Mouse (Mus musculus): ENCODE measurements around the gene Asb1. TPM values are rescaled to one million over a fixed set of nuclear protein-coding genes. Genes with fewer than 3 reads are reported as not detected.

The Asb1 gene
- polyA plus RNA-seq, 1 experiment from 2014 or later = 14.9 TPM

DNA sequence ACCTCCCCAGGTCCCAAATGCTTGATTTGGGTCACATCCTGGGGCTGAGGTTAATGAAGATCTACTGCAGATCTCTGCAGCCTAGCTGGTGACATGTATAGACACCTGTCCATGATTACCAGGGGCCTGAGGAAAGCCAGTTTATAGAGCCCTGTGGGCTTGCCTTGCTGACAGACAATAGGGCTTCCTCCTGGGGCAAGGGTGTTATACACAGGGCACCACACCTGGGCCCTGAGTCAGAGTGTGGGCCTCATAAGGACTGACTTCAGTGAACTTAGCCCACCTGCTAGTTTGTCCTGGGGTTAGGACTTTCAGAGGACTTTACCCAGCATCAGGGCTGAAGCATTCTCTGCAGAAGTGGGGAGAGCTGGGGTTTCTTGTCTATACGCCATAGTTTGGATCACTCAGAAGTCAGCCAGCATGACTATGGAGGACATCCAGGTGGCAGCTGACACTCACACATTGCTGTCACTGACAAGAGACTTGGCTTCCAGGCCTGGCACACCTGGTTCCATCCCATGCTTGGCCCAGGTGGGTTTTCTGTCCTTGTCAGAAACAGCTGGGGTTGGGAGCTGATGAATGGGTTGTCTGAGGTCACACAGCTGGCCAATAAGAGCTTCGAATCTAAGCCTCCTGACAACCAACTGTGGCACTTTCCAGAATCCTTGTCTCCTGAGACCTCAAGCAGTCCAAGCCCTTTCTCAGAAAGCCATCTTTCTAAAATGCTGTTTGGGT is 61.2 kb downstream of the Asb1 start:
- Histone ChIP-seq H3K9me3 (ENCODE audit: control insufficient read depth, low read length) (no peaks in the 10 kb centered on the region), H3K4me2 (ENCODE audit: low read length) (no peak overlapping the region), H3K9ac (replicated peaks; ENCODE audit: low read length) (no peak overlapping the region), H3K27ac (replicated peaks; ENCODE audit: low read depth, low read length) (no peak overlapping the region), H3K4me3 (replicated peaks; ENCODE audit: low read depth, low read length) (no peak overlapping the region), H3K36me3 (ENCODE audit: control insufficient read depth, insufficient read depth, low read length) (no peaks in the 10 kb centered on the region), H3K27me3 (ENCODE audit: control insufficient read depth, insufficient read depth, low read length) (no peaks in the 10 kb centered on the region), H3K4me1 (ENCODE audit: control insufficient read depth, insufficient read depth, low read length) (peaks cover 15% of the 10 kb centered on the region)
- no peak for DNase-seq
- 87% methylated on average over 2 of the region's 2 CpGs for WGBS
- 0 out of 2 replicates have a peak, but pooled peaks have one; percentile 2 for ATAC-seq (ENCODE audit: low FRiP score, low TSS enrichment)

DNA sequence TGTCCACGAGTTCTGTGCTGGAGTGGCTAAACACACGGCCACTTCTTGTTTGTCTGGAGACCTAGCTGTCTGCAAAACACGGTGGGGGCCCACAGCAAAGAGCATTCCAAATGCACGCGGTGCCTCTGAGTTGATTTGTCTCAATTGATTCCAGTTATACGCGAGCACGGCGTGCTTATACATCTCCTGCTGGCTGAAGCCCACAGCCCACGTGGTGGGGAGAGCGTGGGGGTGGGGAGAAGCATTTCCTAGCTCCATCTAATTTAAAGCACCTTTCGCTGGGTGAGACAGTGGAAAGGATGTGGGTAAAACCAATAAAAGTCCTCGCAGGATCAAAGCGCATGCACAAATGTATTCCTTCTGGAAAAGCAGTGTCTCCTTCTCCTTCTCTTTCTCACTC is 65.3 kb downstream of the Asb1 start:
- H3K36me3 ChIP-seq (ENCODE audit: control insufficient read depth, insufficient read depth, low read length) = no peaks in the 10 kb centered on the region
- H3K27ac ChIP-seq (replicated peaks; ENCODE audit: low read depth, low read length) = no peak overlapping the region
- ATAC-seq (ENCODE audit: low FRiP score, low TSS enrichment) (no peak), DNase-seq (peak; percentile 25)
- H3K9ac ChIP-seq (replicated peaks; ENCODE audit: low read length) = no peak overlapping the region
- H3K4me2 ChIP-seq (ENCODE audit: low read length) = no peak overlapping the region
- H3K4me1 ChIP-seq (ENCODE audit: control insufficient read depth, insufficient read depth, low read length) = peaks cover 15% of the 10 kb centered on the region
- 57% methylated on average over 14 of the region's 14 CpGs for WGBS
- no peaks in the 10 kb centered on the region for H3K27me3 ChIP-seq (ENCODE audit: control insufficient read depth, insufficient read depth, low read length)
- no peak overlapping the region for H3K4me3 ChIP-seq (replicated peaks; ENCODE audit: low read depth, low read length)
- no peaks in the 10 kb centered on the region for H3K9me3 ChIP-seq (ENCODE audit: control insufficient read depth, low read length)

DNA sequence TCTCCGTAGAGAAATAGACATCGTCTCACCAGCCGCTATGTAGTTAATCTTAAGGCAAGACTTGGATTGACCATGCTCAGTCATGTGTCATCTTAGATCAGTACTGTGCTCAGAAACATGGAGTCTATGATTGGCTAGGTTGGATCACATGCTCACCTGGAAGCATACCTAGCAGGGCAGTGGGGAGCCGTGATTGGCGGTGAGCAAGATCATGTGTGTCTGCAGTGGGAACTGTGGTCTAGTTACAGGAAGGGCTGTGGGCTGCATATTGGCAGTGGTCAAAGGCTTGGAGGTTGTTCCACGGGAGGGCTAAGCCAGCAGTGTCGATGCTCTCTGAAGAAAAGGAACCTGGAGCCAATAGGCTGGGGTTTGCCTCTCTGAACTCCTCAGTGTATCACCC is 66.4 kb downstream of the Asb1 start:
- DNase-seq (no peak), ATAC-seq (ENCODE audit: low FRiP score, low TSS enrichment) (no peak)
- Histone ChIP-seq H3K4me1 (ENCODE audit: control insufficient read depth, insufficient read depth, low read length) (peaks cover 7% of the 10 kb centered on the region), H3K27me3 (ENCODE audit: control insufficient read depth, insufficient read depth, low read length) (no peaks in the 10 kb centered on the region), H3K4me3 (replicated peaks; ENCODE audit: low read depth, low read length) (no peak overlapping the region), H3K36me3 (ENCODE audit: control insufficient read depth, insufficient read depth, low read length) (no peaks in the 10 kb centered on the region), H3K9me3 (ENCODE audit: control insufficient read depth, low read length) (no peaks in the 10 kb centered on the region), H3K27ac (replicated peaks; ENCODE audit: low read depth, low read length) (no peak overlapping the region), H3K4me2 (ENCODE audit: low read length) (no peak overlapping the region), H3K9ac (replicated peaks; ENCODE audit: low read length) (no peak overlapping the region)
- WGBS = 93% methylated on average over 7 of the region's 7 CpGs

DNA sequence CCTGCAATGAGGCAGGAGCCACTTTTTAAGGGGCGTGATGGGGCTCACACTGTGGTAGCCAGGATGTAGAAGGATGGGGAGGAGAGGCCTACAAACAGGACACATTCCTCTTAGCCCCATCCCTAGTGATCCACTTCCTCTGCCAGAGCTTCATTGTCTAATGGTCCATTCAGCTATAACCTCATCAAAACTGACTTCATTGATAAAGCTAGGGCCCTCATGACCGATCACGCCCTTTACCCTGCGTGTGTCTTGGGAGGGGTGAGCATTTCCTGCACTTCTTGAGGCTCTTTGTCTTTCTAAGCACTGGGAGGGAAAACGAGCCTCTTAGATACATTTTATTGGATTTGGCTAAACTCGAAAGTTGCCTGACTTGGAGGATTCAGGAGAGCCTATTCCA is 66.8 kb downstream of the Asb1 start:
- WGBS = 86% methylated on average over 6 of the region's 6 CpGs

More for the DNA sequence above, 66.8 kb downstream of the Asb1 start:
- no peak overlapping the region for H3K9ac ChIP-seq (replicated peaks; ENCODE audit: low read length)
- H3K9me3 ChIP-seq (ENCODE audit: control insufficient read depth, low read length) = no peaks in the 10 kb centered on the region
- H3K4me2 ChIP-seq (ENCODE audit: low read length) = no peak overlapping the region
- H3K36me3 ChIP-seq (ENCODE audit: control insufficient read depth, insufficient read depth, low read length) = no peaks in the 10 kb centered on the region
- no peak overlapping the region for H3K4me3 ChIP-seq (replicated peaks; ENCODE audit: low read depth, low read length)
- ATAC-seq (ENCODE audit: low FRiP score, low TSS enrichment) (no peak), DNase-seq (no peak)
- H3K27ac ChIP-seq (replicated peaks; ENCODE audit: low read depth, low read length) = no peak overlapping the region
- H3K27me3 ChIP-seq (ENCODE audit: control insufficient read depth, insufficient read depth, low read length) = no peaks in the 10 kb centered on the region
- peaks cover 7% of the 10 kb centered on the region for H3K4me1 ChIP-seq (ENCODE audit: control insufficient read depth, insufficient read depth, low read length)

Other genes with a start within 250 kb of the Asb1 start
- gene Scly, start 242.2 kb upstream of the Asb1 start, polyA plus RNA-seq (2014; fragmentation: Nextera tagmentation; extraction: Ambion mirVana) = 8.5 and 9.0 TPM in 2 replicates
- 0.11 and 0.22 TPM in 2 replicates for gene Espnl, start 218.5 kb upstream of the Asb1 start, polyA plus RNA-seq (2014; fragmentation: Nextera tagmentation; extraction: Ambion mirVana)
- gene Klhl30, start 189.5 kb upstream of the Asb1 start, polyA plus RNA-seq (2014; fragmentation: Nextera tagmentation; extraction: Ambion mirVana) = not detected in 2 replicates
- gene Erfe, start 174.1 kb upstream of the Asb1 start, polyA plus RNA-seq (2014; fragmentation: Nextera tagmentation; extraction: Ambion mirVana) = 0.17 and 0.42 TPM in 2 replicates
- gene Ilkap, start 141.7 kb upstream of the Asb1 start, polyA plus RNA-seq (2014; fragmentation: Nextera tagmentation; extraction: Ambion mirVana) = 132 and 141 TPM in 2 replicates
- 187 and 214 TPM in 2 replicates for gene Hes6, start 126.5 kb upstream of the Asb1 start, polyA plus RNA-seq (2014; fragmentation: Nextera tagmentation; extraction: Ambion mirVana)
- 3.0 and 6.8 TPM in 2 replicates for gene Per2, start 81.2 kb upstream of the Asb1 start, polyA plus RNA-seq (2014; fragmentation: Nextera tagmentation; extraction: Ambion mirVana)
- 8.6 and 9.2 TPM in 2 replicates for gene Traf3ip1, start 45.9 kb upstream of the Asb1 start, polyA plus RNA-seq (2014; fragmentation: Nextera tagmentation; extraction: Ambion mirVana)